Mouse (Mus musculus): Measurements from ENCODE around the gene Rps27.

GRCm38 (mm10) chr3:90258521-90258920 lies 45.1 kb upstream of the Rps27 start:
- no peak for TF ChIP-seq KAT2A (conservative IDR thresholded peaks at IDR 0.05; ENCODE audit: low read depth, low read length)
- no peak for TF ChIP-seq POLR2A (IDR thresholded peaks at IDR 0.05; ENCODE audit: control insufficient read depth in 1 of 2, insufficient read depth in 1 of 2, low read depth in 1 of 2, low read length in 2 of 2, poor library complexity in 1 of 2)

Measured in MEL (cell line).